Mouse (Mus musculus) T-helper 17 cell (primary cell): Measurements from ENCODE around the gene Ctnnd1.

Source experiments
- in situ Hi-C, 2 experiments: fragments of 300-600 bp; cut with MboI, MseI; formaldehyde crosslinking; loops; 1 replicate in 1 of 2; 2 replicates in 1 of 2; pipeline ENCODE4 v1.15.1; 2025; ENCODE audit warnings: high pct_unique_total_duplicates in 2 of 2

Gene Ctnnd1

GRCm38 (mm10) chr2:84619646-84620340, 30.8 kb downstream of the Ctnnd1 start:
- in situ Hi-C loops: loop anchor here (5.0 kb wide), 2 partner anchors 38 to 43 kb away; partner anchors contain the start of gene Btbd18 (in 1 of the 2)

- in situ Hi-C loops: loop anchor here (5.0 kb wide), 2 partner anchors 38 to 43 kb away; partner anchors contain the start of gene Btbd18 (in 1 of the 2)
Observed at GRCm38 (mm10) chr2:84618914-84619313, 31.7 kb downstream of the Ctnnd1 start.

GRCm38 (mm10) chr2:84617637-84618515, 32.7 kb downstream of the Ctnnd1 start:
- in situ Hi-C loops: loop anchor here (5.0 kb wide), 2 partner anchors 39 to 44 kb away; partner anchors contain the start of gene Btbd18 (in 1 of the 2)

GRCm38 (mm10) chr2:84612764-84613163, 37.8 kb downstream of the Ctnnd1 start:
- in situ Hi-C loops: no loop called here

- in situ Hi-C loops: no loop called here
Observed at GRCm38 (mm10) chr2:84607842-84608241, 42.7 kb downstream of the Ctnnd1 start.

- in situ Hi-C loops: no loop called here
Observed at GRCm38 (mm10) chr2:84600977-84601376, 49.6 kb downstream of the Ctnnd1 start.

- in situ Hi-C loops: no loop called here
Observed at GRCm38 (mm10) chr2:84599270-84599888, 51.2 kb downstream of the Ctnnd1 start.

- in situ Hi-C loops: no loop called here
Observed at GRCm38 (mm10) chr2:84597123-84597522, 53.4 kb downstream of the Ctnnd1 start.

- in situ Hi-C loops: no loop called here
Observed at GRCm38 (mm10) chr2:84592801-84593200, 57.8 kb downstream of the Ctnnd1 start.

GRCm38 (mm10) chr2:84585700-84586099, 64.9 kb downstream of the Ctnnd1 start:
- in situ Hi-C loops: loop anchor here in 1 of 2 experiments (5.0 kb wide), 1 partner anchor 33 kb away; no protein-coding TSS in a partner anchor

- in situ Hi-C loops: no loop called here
Observed at GRCm38 (mm10) chr2:84582286-84582685, 68.3 kb downstream of the Ctnnd1 start.

- in situ Hi-C loops: no loop called here
Observed at GRCm38 (mm10) chr2:84581208-84581607, 69.4 kb downstream of the Ctnnd1 start.

GRCm38 (mm10) chr2:84579311-84579710, 71.3 kb downstream of the Ctnnd1 start:
- in situ Hi-C loops: no loop called here

- in situ Hi-C loops: no loop called here
Observed at GRCm38 (mm10) chr2:84574130-84574529, 76.4 kb downstream of the Ctnnd1 start.

GRCm38 (mm10) chr2:84556888-84557514, 93.6 kb downstream of the Ctnnd1 start:
- in situ Hi-C loops: no loop called here

- in situ Hi-C loops: loop anchor here in 1 of 2 experiments (5.0 kb wide), 1 partner anchor 36 kb away; no protein-coding TSS in a partner anchor
Observed at GRCm38 (mm10) chr2:84551390-84552100, 99.0 kb downstream of the Ctnnd1 start.
